Mouse (Mus musculus) thymus, adult 2 months (tissue): ENCODE data around the gene Cdsn.

Experiments
- CTCF ChIP-seq: fragments of 200-500 bp; IDR thresholded peaks from 2 replicates; pipeline ENCODE4 v1.5.1; 2012; ENCODE audit warnings: mild to moderate bottlenecking, control low read depth, low read length, moderate library complexity, borderline replicate concordance; ENCODE audit not compliant: control insufficient read depth, poor library complexity, insufficient read depth; ENCODE audit errors: extremely low read depth
- POLR2A ChIP-seq: fragments of 200-500 bp; IDR thresholded peaks from 2 replicates; pipeline ENCODE4 v1.6.1; 2012; ENCODE audit warnings: mild to moderate bottlenecking, low read length, control low read depth, moderate library complexity; ENCODE audit not compliant: control insufficient read depth, poor library complexity, insufficient read depth; ENCODE audit errors: extremely low read depth

DNA sequence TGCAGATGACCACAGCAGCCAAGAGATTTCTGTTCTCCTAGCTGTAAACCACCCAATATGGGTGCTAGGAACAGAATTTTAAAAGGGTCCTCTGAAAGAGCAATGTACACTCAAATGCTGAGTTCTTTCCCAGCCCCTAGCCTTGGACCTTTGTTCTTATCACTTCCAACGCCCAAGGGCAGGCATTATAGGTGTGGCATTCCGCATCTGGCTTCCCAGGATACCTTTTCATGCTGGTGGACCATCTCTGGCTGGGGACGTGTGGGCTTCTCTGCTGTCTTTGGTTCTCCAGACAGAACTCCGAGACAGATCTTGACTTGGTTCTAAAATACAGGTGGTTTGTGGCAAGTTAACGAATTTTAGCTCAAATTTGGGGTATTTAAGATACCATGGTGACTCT lies 49.2 kb upstream of the Cdsn start:
- TF ChIP-seq CTCF (no peak), POLR2A (no peak)
